Mouse (Mus musculus): ENCODE results near the gene Net1.
"Not testable (repeated sequence)": the region's sequence is repeated elsewhere in the genome, so short reads cannot be mapped to it uniquely, and the experiment has no call there.

GRCm38 (mm10) chr13:3853648-3854333, 64.2 kb downstream of the Net1 start, which contains the start of gene Calm5:
- TF ChIP-seq CTCF, POLR2A (IDR thresholded peaks at IDR 0.05; ENCODE audit: insufficient read depth, low read depth, low read length): not testable (repeated sequence)

Data from olfactory bulb, adult 2 months (tissue).